Mouse (Mus musculus) cerebellum, adult (tissue): ENCODE results near the gene Pbx1.
"Not testable (repeated sequence)": the region's sequence is repeated elsewhere in the genome, so short reads cannot be mapped to it uniquely, and the experiment has no call there.

ENCODE experiments used
- ATAC-seq: cut with Nextera tagmentation; 2 replicates; pipeline ENCODE4 v1.9.2; 2017; ENCODE audit warnings: mild to moderate bottlenecking, moderate library complexity, mixed read lengths; ENCODE audit not compliant: insufficient number of reproducible peaks, low FRiP score, low TSS enrichment

The Pbx1 gene

DNA sequence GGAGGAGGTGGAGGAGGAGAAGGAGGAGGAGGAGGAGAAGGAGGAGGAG is at the start of gene Pbx1:
Gene Pbx1 (minus strand): TSS at position 39 of the 49 bp plus-strand sequence.
- ATAC-seq, result not testable (repeated sequence)

DNA sequence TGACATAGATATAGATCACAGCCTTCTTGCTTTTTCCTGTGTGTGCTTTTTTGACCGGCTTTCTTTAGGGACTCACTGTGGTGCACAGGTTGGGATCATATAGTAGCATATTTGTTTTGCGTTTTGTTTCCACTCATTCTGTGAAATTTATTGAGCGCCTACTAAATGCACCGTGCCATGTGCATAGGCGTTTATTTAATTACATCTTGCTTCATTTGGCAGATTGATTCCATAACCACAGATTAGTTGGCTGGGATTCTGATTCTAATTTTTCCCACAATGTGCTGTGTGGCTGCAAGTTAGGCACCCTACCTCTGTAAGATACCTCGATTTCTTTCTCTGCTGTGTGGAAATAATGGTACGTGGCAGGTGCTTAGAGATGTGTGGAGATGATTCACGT is 47.6 kb upstream of the Pbx1 start:
- ATAC-seq, result no peak

DNA sequence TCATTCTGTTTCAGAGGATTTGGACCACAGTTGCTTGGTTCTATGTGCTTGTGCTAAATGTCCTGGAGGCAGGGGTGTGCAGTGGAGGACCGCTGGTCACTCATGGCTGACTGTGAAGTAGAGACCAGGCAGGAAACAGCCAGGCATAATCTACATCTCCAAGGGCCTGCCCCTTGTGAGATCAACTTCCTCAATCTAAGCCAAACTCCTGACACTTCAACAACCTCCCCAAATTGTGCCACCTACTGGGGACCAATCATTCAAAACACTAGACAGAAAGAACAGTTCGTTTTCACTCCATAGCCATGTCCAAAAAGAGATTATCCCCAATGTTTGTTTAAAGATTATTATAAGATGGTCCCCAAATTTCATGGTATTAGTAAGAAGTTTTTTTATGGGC is 46.8 kb upstream of the Pbx1 start:
- ATAC-seq, result no peak

DNA sequence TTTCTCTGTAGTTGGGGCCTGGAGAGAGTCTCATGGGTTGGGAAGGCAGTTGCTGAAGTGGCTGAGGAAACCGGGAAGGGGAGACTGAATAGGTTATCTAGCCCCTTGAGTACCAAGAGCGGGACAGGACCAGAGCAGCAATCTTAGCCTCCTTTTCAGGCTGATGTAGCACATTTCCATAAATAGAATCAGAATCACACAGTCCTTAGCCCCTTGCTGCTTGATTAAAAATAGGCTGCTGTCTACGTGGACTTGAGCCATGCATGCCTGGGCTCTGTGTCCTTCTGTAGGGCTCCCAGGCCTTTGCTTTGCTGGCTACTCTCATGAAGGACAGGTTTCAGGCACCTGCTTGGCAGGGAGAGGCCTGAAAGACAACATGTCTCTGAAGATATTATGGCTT is 44.8 kb upstream of the Pbx1 start:
- no peak; the same call in 1 of the 2 replicates for ATAC-seq

- ATAC-seq, result no peak
These were observed 44.3 kb upstream of the Pbx1 start for GRCm38 (mm10) chr1:168476216-168476897.

DNA sequence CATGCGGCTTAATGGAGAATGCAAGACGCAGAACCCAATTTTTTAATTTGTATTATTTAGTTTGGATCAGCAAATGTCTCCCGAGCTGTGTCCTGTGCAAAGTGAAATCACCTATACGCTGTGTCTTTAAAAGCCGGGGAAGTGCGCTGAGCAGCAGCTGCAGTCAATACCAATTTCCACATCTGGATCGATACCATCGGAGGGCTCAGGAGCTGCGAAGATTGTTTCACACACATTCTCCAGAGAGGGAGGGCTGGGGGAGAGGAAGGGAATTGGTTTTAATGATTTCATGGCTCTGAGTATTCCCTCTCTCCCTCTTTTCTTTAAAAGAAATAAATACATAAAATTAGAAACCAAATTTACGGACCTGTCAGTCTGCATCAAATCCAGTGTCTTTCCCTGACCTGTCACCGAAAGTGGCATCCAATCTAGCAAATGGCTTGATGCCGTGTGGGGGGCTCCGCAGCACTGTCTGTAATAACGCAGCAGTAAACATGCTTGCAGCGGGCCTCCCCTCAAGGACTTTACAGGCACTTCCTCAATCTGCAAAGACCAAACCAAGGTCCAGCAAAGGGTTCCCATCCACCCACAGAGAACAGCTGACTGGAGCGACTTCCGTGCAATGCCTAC is 43.6 kb upstream of the Pbx1 start:
- ATAC-seq, result no peak

- ATAC-seq, result no peak
These were observed 41.4 kb upstream of the Pbx1 start for GRCm38 (mm10) chr1:168473255-168474069.

- no peak for ATAC-seq
These were observed 40.6 kb upstream of the Pbx1 start for GRCm38 (mm10) chr1:168472545-168473254.

DNA sequence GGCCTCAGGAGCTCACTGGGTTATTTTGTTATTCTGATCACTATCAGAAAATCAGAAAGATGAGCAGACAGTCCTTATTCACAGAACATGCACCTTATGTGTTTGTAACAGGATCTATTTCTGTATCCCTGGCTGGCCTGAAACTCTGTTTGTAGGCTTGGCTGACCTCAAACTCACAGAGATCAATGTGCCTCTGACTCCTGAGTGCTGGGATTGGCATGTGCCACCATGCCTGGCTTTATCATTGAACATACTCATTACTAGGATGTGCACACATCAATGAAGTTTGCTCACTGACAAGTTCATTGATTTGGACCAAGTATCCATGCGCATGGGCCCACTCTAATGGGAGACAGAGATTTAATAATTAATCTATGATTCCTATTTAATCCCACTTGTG is 27.4 kb upstream of the Pbx1 start:
- ATAC-seq, result no peak

- ATAC-seq, result no peak
These were observed 25.2 kb upstream of the Pbx1 start for GRCm38 (mm10) chr1:168457191-168457747.

- no peak for ATAC-seq
These were observed 23.1 kb upstream of the Pbx1 start for GRCm38 (mm10) chr1:168455178-168455577.

DNA sequence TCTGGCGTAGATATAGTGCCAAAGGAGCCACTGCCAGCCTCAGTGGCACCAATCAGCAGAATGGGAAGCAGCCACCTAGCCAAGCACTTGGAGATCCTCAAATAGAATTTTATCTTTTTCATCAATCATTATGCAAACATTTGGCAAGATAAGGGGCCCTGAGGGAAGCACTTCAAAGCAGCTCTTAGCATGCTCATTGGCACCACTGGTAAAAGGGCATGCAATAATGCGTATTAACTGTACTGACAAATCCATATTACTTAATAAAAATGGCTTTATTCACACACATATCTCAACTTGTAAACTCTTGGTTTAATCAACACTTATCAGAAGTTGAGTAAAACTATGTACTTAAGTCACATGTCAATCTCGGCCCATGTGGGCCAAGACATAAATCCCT is 1.6 kb upstream of the Pbx1 start:
- ATAC-seq, result no peak

- peak; percentile 99 for ATAC-seq
These were observed 233 bp upstream of the Pbx1 start for GRCm38 (mm10) chr1:168432281-168432725.

GRCm38 (mm10) chr1:168431711-168432231 is 299 bp downstream of the Pbx1 start:
- ATAC-seq, result peak; percentile 71

GRCm38 (mm10) chr1:168430868-168431710 is 981 bp downstream of the Pbx1 start:
- ATAC-seq, result 0 out of 2 replicates have a peak, but pooled peaks have one; percentile 16

GRCm38 (mm10) chr1:168429856-168430644 is 2.0 kb downstream of the Pbx1 start:
- no peak for ATAC-seq

- ATAC-seq, result no peak
These were observed 2.7 kb downstream of the Pbx1 start for GRCm38 (mm10) chr1:168429406-168429805.

DNA sequence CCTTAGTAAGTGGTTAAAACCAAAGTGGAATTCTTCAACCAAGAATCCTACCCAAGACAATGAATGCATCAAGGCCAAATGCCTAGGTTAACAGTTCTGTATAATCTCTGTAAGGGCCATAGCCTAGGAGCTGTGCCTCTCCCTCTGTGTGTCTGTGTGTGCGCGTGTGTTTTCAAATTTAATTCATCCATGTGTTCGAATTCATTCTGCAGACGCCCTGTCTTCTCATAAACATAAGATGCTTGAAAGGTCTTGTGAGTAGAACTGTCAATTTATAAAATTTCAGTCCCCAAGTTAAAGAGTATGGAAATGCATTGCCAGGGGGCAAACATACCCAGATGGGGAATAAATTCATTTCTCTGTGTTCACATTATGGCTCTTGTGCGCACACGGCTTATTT is 3.8 kb downstream of the Pbx1 start:
- ATAC-seq, result no peak

- ATAC-seq, result no peak
These were observed 4.5 kb downstream of the Pbx1 start for GRCm38 (mm10) chr1:168427596-168427995.
